Mouse (Mus musculus) kidney, embryonic 16.5 days (tissue): ENCODE measurements at regions not wholly inside any gene's neighbourhood (a gene's known extent, or its start where the extent isn't known, plus 50 kb on each side); places are given as distances from the start of the nearest gene placed in this dataset.

Experiments
- ATAC-seq: fragments of 200-750 bp; cut with Nextera tagmentation; 2 replicates; pipeline ENCODE4 v1.8.0; 2017; ENCODE audit warnings: moderate TSS enrichment; ENCODE audit not compliant: low FRiP score, low TSS enrichment
- H3K27ac ChIP-seq: fragments of 300-500 bp; sonication (generic); 2 replicates; pipeline ENCODE4 v1.5.1; 2014; ENCODE audit warnings: low read length
- H3K27me3 ChIP-seq: fragments of 300-500 bp; sonication (generic); 2 replicates; pipeline ENCODE4 v1.6.1; 2014; ENCODE audit warnings: low read length, control low read depth, mixed read lengths; ENCODE audit not compliant: insufficient read depth
- H3K36me3 ChIP-seq: fragments of 300-500 bp; sonication (generic); 2 replicates; pipeline ENCODE4 v1.6.1; 2014; ENCODE audit warnings: low read length, control low read depth, mixed read lengths; ENCODE audit not compliant: insufficient read depth
- H3K4me1 ChIP-seq: fragments of 300-500 bp; sonication (generic); 2 replicates; pipeline ENCODE4 v1.6.1; 2014; ENCODE audit warnings: low read length, control low read depth, mixed read lengths; ENCODE audit not compliant: insufficient read depth
- H3K4me2 ChIP-seq: fragments of 300-500 bp; sonication (generic); replicated peaks from 2 replicates; pipeline ENCODE4 v1.6.1; 2014; ENCODE audit warnings: low read depth, low read length
- H3K4me3 ChIP-seq: fragments of 300-500 bp; sonication (generic); 2 replicates; pipeline ENCODE4 v1.5.1; 2014; ENCODE audit warnings: mild to moderate bottlenecking, low read length
- H3K9ac ChIP-seq: fragments of 300-500 bp; sonication (generic); replicated peaks from 2 replicates; pipeline ENCODE4 v1.6.1; 2014; ENCODE audit warnings: low read length
- H3K9me3 ChIP-seq: fragments of 300-500 bp; sonication (generic); 2 replicates; pipeline ENCODE4 v1.6.1; 2016; ENCODE audit warnings: low read length, control low read depth
- WGBS: fragments of 180-500 bp; shearing (Covaris S2); extraction: QIAGEN DNeasy Blood & Tissue Kit; methylation state at CpG from one replicate; pipeline ENCODE4 v1.1.7; 2014; 5-methylcytosine and 5-hydroxymethylcytosine counted together

DNA sequence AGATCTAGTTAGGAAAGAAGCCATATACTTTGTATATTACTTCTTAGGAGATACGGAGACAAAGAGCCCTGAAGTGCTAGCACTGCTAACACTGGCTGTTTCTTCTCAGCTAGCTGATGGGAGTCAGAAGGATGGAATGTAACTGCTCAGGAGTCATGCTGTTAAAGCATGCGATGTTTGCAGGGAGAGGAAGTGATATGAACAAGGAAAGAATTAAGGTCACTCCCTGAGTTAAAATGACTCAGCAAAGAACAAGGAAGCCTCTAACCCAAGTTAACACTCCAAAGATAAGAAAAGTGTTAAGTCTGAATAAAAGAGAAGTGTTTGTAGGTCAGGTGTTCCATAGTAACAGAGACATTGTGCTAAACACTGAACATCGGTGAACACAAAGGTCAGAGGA is 86.9 kb upstream of the Zic3 start:
- Histone ChIP-seq H3K27me3 (no peaks in the 10 kb centered on the region), H3K27ac (no peak overlapping the region), H3K9me3 (no peaks in the 10 kb centered on the region), H3K4me1 (no peaks in the 10 kb centered on the region), H3K36me3 (no peaks in the 10 kb centered on the region), H3K4me2 (no peak overlapping the region), H3K9ac (no peak overlapping the region), H3K4me3 (no peak overlapping the region)
- WGBS, result 73% methylated on average over 3 of the region's 3 CpGs
- no peak for ATAC-seq

DNA sequence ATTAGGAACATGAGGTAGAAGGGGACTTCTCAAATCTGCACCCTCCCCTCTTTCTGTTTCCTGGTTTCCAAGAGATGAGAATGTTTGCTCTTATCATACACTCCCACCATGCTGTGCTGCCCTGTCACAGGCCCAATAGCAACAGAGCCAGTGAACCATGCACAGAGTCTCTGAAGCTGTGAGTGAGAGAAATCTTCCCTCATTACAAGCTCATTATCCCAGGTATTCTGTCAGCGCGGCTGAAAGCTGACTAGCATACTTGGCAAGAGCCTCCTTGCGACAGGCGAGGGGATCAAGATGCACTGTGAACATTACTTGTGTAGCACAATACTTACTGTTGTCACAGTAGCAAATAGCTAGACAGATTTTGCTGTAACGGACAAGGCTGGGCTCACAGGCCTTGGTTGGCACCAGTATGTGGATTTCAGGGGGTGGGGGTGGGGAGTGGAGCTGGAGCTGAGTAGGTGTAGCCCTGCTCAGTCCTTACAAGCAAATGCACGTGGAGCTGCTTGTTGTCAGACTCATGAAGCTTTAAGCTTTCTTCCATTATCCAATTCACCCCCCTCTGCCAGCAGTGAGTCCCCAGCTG is 84.2 kb upstream of the Zic3 start:
- no peak overlapping the region for H3K4me2 ChIP-seq
- no peak overlapping the region for H3K9ac ChIP-seq
- ATAC-seq, result no peak
- no peaks in the 10 kb centered on the region for H3K4me1 ChIP-seq
- WGBS, result 51% methylated on average over 6 of the region's 6 CpGs
- H3K36me3 ChIP-seq, result no peaks in the 10 kb centered on the region
- no peak overlapping the region for H3K4me3 ChIP-seq
- H3K9me3 ChIP-seq, result no peaks in the 10 kb centered on the region
- no peak overlapping the region for H3K27ac ChIP-seq
- H3K27me3 ChIP-seq, result no peaks in the 10 kb centered on the region; the same call in 1 of the 2 replicates

DNA sequence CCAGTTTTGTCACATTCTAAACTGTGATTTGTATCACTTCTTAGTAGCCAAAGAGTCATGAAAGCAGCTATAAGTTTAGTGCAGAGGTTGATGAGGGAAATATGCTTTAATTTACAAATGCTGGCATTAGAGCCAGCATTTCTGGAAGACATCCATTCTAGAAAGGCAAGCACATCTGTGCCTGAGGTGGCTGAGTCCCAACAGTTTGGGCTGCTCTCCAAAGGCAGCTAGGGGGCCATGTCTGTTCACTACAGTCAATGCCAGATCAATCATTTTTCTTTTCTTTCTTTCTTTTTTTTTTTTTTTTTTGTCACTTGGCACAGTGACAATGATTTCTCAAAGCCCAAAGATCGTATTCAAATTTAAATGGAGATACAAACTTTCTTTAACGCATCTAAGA is 71.6 kb upstream of the Zic3 start:
- Histone ChIP-seq H3K4me2 (no peak overlapping the region), H3K27me3 (no peaks in the 10 kb centered on the region; the same call in 1 of the 2 replicates), H3K36me3 (no peaks in the 10 kb centered on the region), H3K9me3 (no peaks in the 10 kb centered on the region), H3K4me3 (no peak overlapping the region), H3K4me1 (no peaks in the 10 kb centered on the region), H3K9ac (no peak overlapping the region), H3K27ac (no peak overlapping the region)
- no peak for ATAC-seq
- WGBS, result 53% methylated on average over 2 of the region's 2 CpGs

DNA sequence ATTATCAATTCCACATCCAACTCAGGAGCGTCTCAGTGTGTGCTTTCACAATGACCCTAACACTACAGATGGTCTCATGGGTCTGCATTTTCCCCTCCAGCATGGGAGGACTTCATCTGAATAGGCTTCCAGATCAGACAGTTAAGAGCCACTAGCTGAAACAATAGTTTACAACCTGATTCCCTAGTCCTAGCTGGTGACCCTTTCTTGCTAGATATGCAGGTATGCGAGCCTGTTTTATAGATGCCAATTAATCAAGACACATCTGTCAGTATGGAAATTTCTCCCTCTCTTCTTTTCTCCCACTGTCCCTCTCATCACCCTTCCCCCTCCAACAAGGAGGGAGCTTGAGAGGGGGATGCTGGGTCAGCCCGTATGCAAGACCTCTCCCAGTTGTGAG is 71.2 kb upstream of the Zic3 start:
- 40% methylated on average over 3 of the region's 3 CpGs for WGBS
- Histone ChIP-seq H3K27ac (no peak overlapping the region), H3K4me2 (no peak overlapping the region), H3K4me3 (no peak overlapping the region), H3K27me3 (no peaks in the 10 kb centered on the region; the same call in 1 of the 2 replicates), H3K9me3 (no peaks in the 10 kb centered on the region), H3K4me1 (no peaks in the 10 kb centered on the region), H3K36me3 (no peaks in the 10 kb centered on the region), H3K9ac (no peak overlapping the region)
- no peak for ATAC-seq

DNA sequence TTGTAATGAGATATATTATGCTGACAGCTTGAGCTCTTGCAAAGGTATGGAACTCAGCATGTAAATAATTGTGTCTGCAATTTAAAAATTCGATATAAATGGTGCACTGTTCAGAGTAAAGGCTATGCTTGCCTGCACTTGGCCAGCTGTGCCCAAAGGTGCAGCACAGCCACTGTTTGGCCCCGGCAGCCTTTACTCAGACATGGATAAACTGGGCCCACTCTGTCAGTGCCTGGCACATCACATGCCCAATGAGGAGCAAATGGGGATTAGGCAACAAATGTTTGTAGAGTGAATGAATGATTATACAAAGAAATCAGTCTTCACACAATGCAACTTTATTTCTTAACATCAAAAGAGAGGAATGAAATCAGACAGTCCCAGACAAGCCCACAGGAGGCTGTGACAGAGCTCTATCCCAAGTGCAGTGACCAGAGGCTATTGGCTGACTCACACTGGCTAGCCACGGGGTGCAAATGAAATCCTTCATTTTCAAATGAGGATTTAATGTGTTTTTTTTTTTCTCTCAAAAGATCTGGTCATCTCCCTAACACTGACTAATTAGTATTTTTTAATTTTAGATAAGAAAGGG is 67.8 kb upstream of the Zic3 start:
- no peaks in the 10 kb centered on the region for H3K36me3 ChIP-seq
- 33% methylated on average over 3 of the region's 3 CpGs for WGBS
- no peak for ATAC-seq

More for the DNA sequence above, 67.8 kb upstream of the Zic3 start:
- H3K27ac ChIP-seq, result no peak overlapping the region
- no peaks in the 10 kb centered on the region; the same call in 1 of the 2 replicates for H3K27me3 ChIP-seq
- no peaks in the 10 kb centered on the region for H3K4me1 ChIP-seq
- no peak overlapping the region for H3K4me2 ChIP-seq
- no peak overlapping the region for H3K9ac ChIP-seq
- no peaks in the 10 kb centered on the region for H3K9me3 ChIP-seq
- no peak overlapping the region for H3K4me3 ChIP-seq
